Mouse (Mus musculus): ENCODE results near the gene Gm7173.

Gene Gm7173

GRCm38 (mm10) chrX:79516977-79517645, at the start of gene Gm7173:
TSS of gene Gm7173 (minus strand) at chrX:79517285.
- in situ Hi-C loops (cut with MboI; ENCODE audit: low sequenced_read_pairs) = no loop called here

- in situ Hi-C loops (cut with MboI; ENCODE audit: low sequenced_read_pairs) = no loop called here
Observed at GRCm38 (mm10) chrX:79517646-79518016, 546 bp upstream of the Gm7173 start.

GRCm38 (mm10) chrX:79316790-79317189, 200.3 kb downstream of the Gm7173 start:
- in situ Hi-C loops (cut with MboI; ENCODE audit: low sequenced_read_pairs) = no loop called here
